Mouse (Mus musculus): ENCODE results near the gene Cln5. TPM values are rescaled to one million over a fixed set of nuclear protein-coding genes. Genes with fewer than 3 reads are reported as not detected.
A peak's percentile ranks its signal among the peaks of the same experiment; 100 is the strongest.

The Cln5 gene
- polyA plus RNA-seq, 1 experiment from 2014 or later = 31.2 TPM

- 43% methylated on average over 3 of the region's 3 CpGs for WGBS
- H3K4me2 ChIP-seq = no peak overlapping the region
- H3K36me3 ChIP-seq (ENCODE audit: insufficient read depth) = 0 out of 2 replicates have a peak, but pooled peaks cover 3% of the 10 kb centered on the region
- H3K27ac ChIP-seq (ENCODE audit: low read depth) = no peak overlapping the region
- H3K4me1 ChIP-seq (ENCODE audit: insufficient read depth) = 0 out of 2 replicates have a peak, but pooled peaks cover 3% of the 10 kb centered on the region
- no peak for TF ChIP-seq CTCF (IDR thresholded peaks at IDR 0.05; ENCODE audit: low read depth)
- H3K9me3 ChIP-seq (ENCODE audit: low read depth, low read length) = no peaks in the 10 kb centered on the region
- H3K27me3 ChIP-seq (ENCODE audit: insufficient read depth, low read length) = no peaks in the 10 kb centered on the region
- no peak overlapping the region for H3K4me3 ChIP-seq (ENCODE audit: low read depth, low read length)
- no peak overlapping the region for H3K9ac ChIP-seq
- DNase-seq (no peak), ATAC-seq (ENCODE audit: insufficient read depth) (no peak)
Measured at GRCm38 (mm10) chr14:103101171-103101570, 31.2 kb downstream of the Cln5 start.

- TF ChIP-seq CTCF (IDR thresholded peaks at IDR 0.05; ENCODE audit: low read depth) = no peak
- no peaks in the 10 kb centered on the region for H3K36me3 ChIP-seq (ENCODE audit: insufficient read depth)
- 0 out of 2 replicates have a peak, but pooled peaks cover 3% of the 10 kb centered on the region for H3K4me1 ChIP-seq (ENCODE audit: insufficient read depth)
- WGBS = 49% methylated on average over 6 of the region's 6 CpGs
- H3K27ac ChIP-seq (ENCODE audit: low read depth) = no peak overlapping the region
- DNase-seq = peak; percentile 14
- H3K9ac ChIP-seq = no peak overlapping the region
- no peaks in the 10 kb centered on the region for H3K9me3 ChIP-seq (ENCODE audit: low read depth, low read length)
- no peak overlapping the region for H3K4me2 ChIP-seq
- no peaks in the 10 kb centered on the region for H3K27me3 ChIP-seq (ENCODE audit: insufficient read depth, low read length)
- no peak for ATAC-seq (ENCODE audit: insufficient read depth)
- H3K4me3 ChIP-seq (ENCODE audit: low read depth, low read length) = no peak overlapping the region
Measured at GRCm38 (mm10) chr14:103102246-103102645, 32.2 kb downstream of the Cln5 start.

GRCm38 (mm10) chr14:103102731-103103335 lies 32.8 kb downstream of the Cln5 start:
- Histone ChIP-seq H3K27me3 (ENCODE audit: insufficient read depth, low read length) (no peaks in the 10 kb centered on the region), H3K4me2 (no peak overlapping the region), H3K4me3 (ENCODE audit: low read depth, low read length) (no peak overlapping the region), H3K9me3 (ENCODE audit: low read depth, low read length) (no peaks in the 10 kb centered on the region), H3K27ac (ENCODE audit: low read depth) (peak overlapping the region; percentile 24; the same call in 1 of the 2 replicates), H3K4me1 (ENCODE audit: insufficient read depth) (0 out of 2 replicates have a peak, but pooled peaks cover 3% of the 10 kb centered on the region), H3K36me3 (ENCODE audit: insufficient read depth) (no peaks in the 10 kb centered on the region), H3K9ac (no peak overlapping the region)
- no peak for DNase-seq
- no peak for TF ChIP-seq CTCF (IDR thresholded peaks at IDR 0.05; ENCODE audit: low read depth)
- no peak for ATAC-seq (ENCODE audit: insufficient read depth)
- WGBS = 52% methylated on average over 10 of the region's 10 CpGs

GRCm38 (mm10) chr14:103106301-103106700 lies 36.3 kb downstream of the Cln5 start:
- no peak overlapping the region for H3K4me3 ChIP-seq (ENCODE audit: low read depth, low read length)
- no peak for DNase-seq
- no peak overlapping the region for H3K4me2 ChIP-seq
- no peaks in the 10 kb centered on the region for H3K36me3 ChIP-seq (ENCODE audit: insufficient read depth)
- WGBS = 81% methylated on average over 2 of the region's 2 CpGs
- H3K27me3 ChIP-seq (ENCODE audit: insufficient read depth, low read length) = no peaks in the 10 kb centered on the region
- H3K9me3 ChIP-seq (ENCODE audit: low read depth, low read length) = no peaks in the 10 kb centered on the region
- H3K4me1 ChIP-seq (ENCODE audit: insufficient read depth) = 0 out of 2 replicates have a peak, but pooled peaks cover under 1% of the 10 kb centered on the region
- no peak for ATAC-seq (ENCODE audit: insufficient read depth)
- H3K27ac ChIP-seq (ENCODE audit: low read depth) = no peak overlapping the region
- no peak overlapping the region for H3K9ac ChIP-seq
- TF ChIP-seq CTCF (IDR thresholded peaks at IDR 0.05; ENCODE audit: low read depth) = no peak

GRCm38 (mm10) chr14:103109971-103110370 lies 40.0 kb downstream of the Cln5 start:
- H3K4me3 ChIP-seq (ENCODE audit: low read depth, low read length) = no peak overlapping the region
- no peak overlapping the region for H3K9ac ChIP-seq
- 84% methylated on average over 4 of the region's 4 CpGs for WGBS
- ATAC-seq (ENCODE audit: insufficient read depth) (no peak), DNase-seq (no peak)
- no peaks in the 10 kb centered on the region for H3K4me1 ChIP-seq (ENCODE audit: insufficient read depth)
- no peaks in the 10 kb centered on the region for H3K9me3 ChIP-seq (ENCODE audit: low read depth, low read length)
- H3K27me3 ChIP-seq (ENCODE audit: insufficient read depth, low read length) = no peaks in the 10 kb centered on the region
- H3K27ac ChIP-seq (ENCODE audit: low read depth) = no peak overlapping the region
- TF ChIP-seq CTCF (IDR thresholded peaks at IDR 0.05; ENCODE audit: low read depth) = no peak
- H3K4me2 ChIP-seq = no peak overlapping the region
- peaks cover 11% of the 10 kb centered on the region for H3K36me3 ChIP-seq (ENCODE audit: insufficient read depth)

- H3K27me3 ChIP-seq (ENCODE audit: insufficient read depth, low read length) = no peaks in the 10 kb centered on the region
- no peaks in the 10 kb centered on the region for H3K9me3 ChIP-seq (ENCODE audit: low read depth, low read length)
- no peak overlapping the region for H3K4me2 ChIP-seq
- no peak for TF ChIP-seq CTCF (IDR thresholded peaks at IDR 0.05; ENCODE audit: low read depth)
- peaks cover 35% of the 10 kb centered on the region for H3K36me3 ChIP-seq (ENCODE audit: insufficient read depth)
- no peak overlapping the region for H3K9ac ChIP-seq
- WGBS = 91% methylated on average over 3 of the region's 3 CpGs
- H3K4me3 ChIP-seq (ENCODE audit: low read depth, low read length) = no peak overlapping the region
- no peak for DNase-seq
- H3K27ac ChIP-seq (ENCODE audit: low read depth) = no peak overlapping the region
- no peak for ATAC-seq (ENCODE audit: insufficient read depth)
- H3K4me1 ChIP-seq (ENCODE audit: insufficient read depth) = no peaks in the 10 kb centered on the region
Measured at GRCm38 (mm10) chr14:103112606-103113363, 42.8 kb downstream of the Cln5 start.

GRCm38 (mm10) chr14:103114994-103115670 lies 45.1 kb downstream of the Cln5 start:
- DNase-seq = no peak
- Histone ChIP-seq H3K4me2 (no peak overlapping the region), H3K4me1 (ENCODE audit: insufficient read depth) (no peaks in the 10 kb centered on the region), H3K27ac (ENCODE audit: low read depth) (no peak overlapping the region), H3K36me3 (ENCODE audit: insufficient read depth) (peaks cover 52% of the 10 kb centered on the region), H3K9ac (no peak overlapping the region), H3K27me3 (ENCODE audit: insufficient read depth, low read length) (no peaks in the 10 kb centered on the region), H3K9me3 (ENCODE audit: low read depth, low read length) (no peaks in the 10 kb centered on the region), H3K4me3 (ENCODE audit: low read depth, low read length) (no peak overlapping the region)
- ATAC-seq (ENCODE audit: insufficient read depth) = no peak
- WGBS = 92% methylated on average over 3 of the region's 3 CpGs
- no peak for TF ChIP-seq CTCF (IDR thresholded peaks at IDR 0.05; ENCODE audit: low read depth)
